ENCODE assay signal across 25 mouse cellular contexts in the genomic region with DNA sequence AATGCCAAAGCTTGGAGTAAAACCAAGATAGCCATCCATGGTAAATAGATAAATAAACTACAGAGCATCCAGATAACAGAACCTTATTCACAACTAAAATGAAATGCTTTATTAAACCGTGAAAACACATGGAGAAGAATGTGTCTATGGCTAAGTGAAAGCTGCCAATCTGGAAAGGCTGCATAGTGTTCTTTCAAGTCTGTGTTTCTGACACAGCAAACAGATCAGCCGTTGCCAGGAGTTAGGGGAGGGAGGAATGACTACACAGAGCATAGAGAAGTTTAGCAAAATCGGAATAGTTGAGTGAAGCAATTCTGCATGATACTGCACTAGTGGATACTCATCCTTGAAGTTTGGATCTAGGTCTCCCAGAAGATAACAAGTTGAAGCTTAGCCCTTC.
DNase-seq lines count a peak whose midpoint lies in the region; ATAC-seq and TF ChIP-seq lines count a peak whose summit lies in the region.
"Had no signal": no experiment of that assay in that cellular context is flagged by ENCODE, and none has a peak within 500 bp of the region (broad histone marks: within the 10 kb centered on the region; RNA-seq: fewer than 3 reads in every experiment).

No protein-coding gene starts in this region.

- no peak overlapping the region for H3K27ac ChIP-seq in forebrain, postnatal 0 days (ENCODE audit: low read depth, low read length)
- H3K27ac ChIP-seq in forebrain, embryonic 11.5 days (ENCODE audit: low read depth, low read length), result no peak overlapping the region
- H3K27ac ChIP-seq in left cerebral cortex, adult 2 months, result no peak overlapping the region
- H3K27ac ChIP-seq in hindbrain, embryonic 12.5 days, result no peak overlapping the region
- H3K27ac ChIP-seq: embryonic facial prominence, embryonic 12.5 days; forebrain, embryonic 15.5 days; heart, embryonic 10.5 days; heart, embryonic 15.5 days; hindbrain, embryonic 14.5 days; intestine, embryonic 15.5 days had no signal

- H3K4me1 ChIP-seq in forebrain, postnatal 0 days (ENCODE audit: insufficient read depth), result no peaks in the 10 kb centered on the region
- no peaks in the 10 kb centered on the region for H3K4me1 ChIP-seq in forebrain, embryonic 11.5 days (replicated peaks; ENCODE audit: control insufficient read depth, insufficient read depth, low read length)
- no peaks in the 10 kb centered on the region for H3K4me1 ChIP-seq in hindbrain, embryonic 12.5 days
- H3K4me1 ChIP-seq: embryonic facial prominence, embryonic 12.5 days; forebrain, embryonic 15.5 days; heart, embryonic 10.5 days; heart, embryonic 15.5 days; intestine, embryonic 15.5 days had no signal

- no peaks in the 10 kb centered on the region for H3K36me3 ChIP-seq in forebrain, postnatal 0 days (ENCODE audit: insufficient read depth)
- H3K36me3 ChIP-seq in forebrain, embryonic 11.5 days (ENCODE audit: control insufficient read depth, insufficient read depth, low read length), result no peaks in the 10 kb centered on the region
- no peaks in the 10 kb centered on the region for H3K36me3 ChIP-seq in hindbrain, embryonic 12.5 days
- H3K36me3 ChIP-seq: embryonic facial prominence, embryonic 12.5 days; forebrain, embryonic 15.5 days; heart, embryonic 10.5 days; heart, embryonic 15.5 days; intestine, embryonic 15.5 days had no signal

- H3K4me3 ChIP-seq in forebrain, postnatal 0 days (ENCODE audit: low read depth, low read length), result no peak overlapping the region
- no peak overlapping the region for H3K4me3 ChIP-seq in forebrain, embryonic 11.5 days (ENCODE audit: low read depth, low read length)
- H3K4me3 ChIP-seq in left cerebral cortex, adult 2 months, result no peak overlapping the region
- no peak overlapping the region for H3K4me3 ChIP-seq in hindbrain, embryonic 12.5 days
- H3K4me3 ChIP-seq: embryonic facial prominence, embryonic 12.5 days; forebrain, embryonic 15.5 days; heart, embryonic 10.5 days; heart, embryonic 15.5 days; intestine, embryonic 15.5 days had no signal

- no peak overlapping the region for H3K9ac ChIP-seq in forebrain, postnatal 0 days
- H3K9ac ChIP-seq in forebrain, embryonic 11.5 days (ENCODE audit: low read length), result no peak overlapping the region
- H3K9ac ChIP-seq in hindbrain, embryonic 12.5 days, result no peak overlapping the region
- H3K9ac ChIP-seq: embryonic facial prominence, embryonic 12.5 days; forebrain, embryonic 15.5 days; heart, embryonic 15.5 days; hindbrain, embryonic 14.5 days; intestine, embryonic 15.5 days had no signal

- no peak for TF ChIP-seq CTCF in forebrain, postnatal 0 days (IDR thresholded peaks at IDR 0.05; ENCODE audit: low read depth)
- TF ChIP-seq CTCF in left cerebral cortex, adult 2 months (IDR thresholded peaks at IDR 0.05), result no peak

- no peaks in the 10 kb centered on the region for H3K27me3 ChIP-seq in forebrain, postnatal 0 days (ENCODE audit: insufficient read depth, low read length)
- H3K27me3 ChIP-seq in forebrain, embryonic 11.5 days (ENCODE audit: control insufficient read depth, insufficient read depth, low read length), result no peaks in the 10 kb centered on the region
- no peaks in the 10 kb centered on the region for H3K27me3 ChIP-seq in hindbrain, embryonic 12.5 days
- H3K27me3 ChIP-seq: CH12.LX; embryonic facial prominence, embryonic 12.5 days; forebrain, embryonic 15.5 days; heart, embryonic 15.5 days; intestine, embryonic 15.5 days; Patski had no signal

- H3K4me2 ChIP-seq in forebrain, postnatal 0 days (ENCODE audit: low read depth), result no peak overlapping the region
- no peak overlapping the region for H3K4me2 ChIP-seq in forebrain, embryonic 11.5 days (ENCODE audit: low read depth, low read length, severe bottlenecking)
- H3K4me2 ChIP-seq in hindbrain, embryonic 12.5 days (replicated peaks), result no peak overlapping the region
- H3K4me2 ChIP-seq: embryonic facial prominence, embryonic 12.5 days; forebrain, embryonic 15.5 days; heart, embryonic 15.5 days; hindbrain, embryonic 14.5 days; intestine, embryonic 15.5 days had no signal

- H3K9me3 ChIP-seq in forebrain, postnatal 0 days (ENCODE audit: low read length), result no peaks in the 10 kb centered on the region
- H3K9me3 ChIP-seq in forebrain, embryonic 11.5 days (ENCODE audit: control insufficient read depth, low read length), result no peaks in the 10 kb centered on the region
- H3K9me3 ChIP-seq in hindbrain, embryonic 12.5 days (replicated peaks), result no peaks in the 10 kb centered on the region
- H3K9me3 ChIP-seq: embryonic facial prominence, embryonic 12.5 days; forebrain, embryonic 15.5 days; heart, embryonic 10.5 days; heart, embryonic 15.5 days; intestine, embryonic 15.5 days had no signal

- ATAC-seq in forebrain, postnatal 0 days, result peak; percentile 76
- no peak for ATAC-seq in forebrain, embryonic 11.5 days (replicated peaks; ENCODE audit: low FRiP score)
- ATAC-seq in granulocyte monocyte progenitor cell, adult 5-6 weeks (replicated peaks; ENCODE audit: poor library complexity, severe bottlenecking), result no peak
- ATAC-seq in hindbrain, embryonic 12.5 days (ENCODE audit: low FRiP score), result no peak
- ATAC-seq: activated CD4-positive, CD25-positive, alpha-beta regulatory T cell, adult 4 months; forebrain, embryonic 15.5 days; intestine, embryonic 15.5 days; Patski had no signal

- DNase-seq in forebrain, postnatal 0 days, result peak; percentile 48
- no peak for DNase-seq in forebrain, embryonic 11.5 days (ENCODE audit: low spot score)
- DNase-seq in left cerebral cortex, postnatal 14 days (ENCODE audit: low spot score in 2 of 2), result peak; percentile 3 to 7
- DNase-seq in left cerebral cortex, adult 2 months (ENCODE audit: extremely low spot score in 1 of 2, low spot score in 2 of 2), result no peak
- DNase-seq in layer of hippocampus, adult 9-11 months, result peak; percentile 34
- DNase-seq in telencephalon, adult 2 months (ENCODE audit: low read depth, low spot score), result peak; percentile 6
- DNase-seq: adrenal gland, adult 2 months; adrenal gland, postnatal 25 days; cerebellum, adult 11 months; cerebellum, adult 8-10 months; cerebellum, postnatal 25 days; gastrocnemius, postnatal 36 days; heart, adult 18-20 months; heart, postnatal 14 days had no signal

- WGBS in forebrain, postnatal 0 days, result 45% methylated on average over 3 of the region's 3 CpGs
- WGBS in forebrain, embryonic 11.5 days, result 86% methylated on average over 3 of the region's 3 CpGs
- WGBS in hindbrain, embryonic 12.5 days, result 87% methylated on average over 3 of the region's 3 CpGs

- intact Hi-C loops in left cerebral cortex, postnatal 14 days (cut with DNase I), result no loop called here
- intact Hi-C loops in left cerebral cortex, adult 2 months (cut with DNase I), result no loop called here

Comparison
In these comparisons a context has a peak if more than half of its experiments do, and no peak if none do; other contexts are left out.
1. DNase-seq: peak in forebrain, postnatal 0 days (single experiment), left cerebral cortex, postnatal 14 days (2 of 2), layer of hippocampus, adult 9-11 months (single experiment) and telencephalon, adult 2 months (single experiment); none in forebrain, embryonic 11.5 days (single experiment) and left cerebral cortex, adult 2 months (0 of 2).